Mouse (Mus musculus) kidney, adult 2 months (tissue): ENCODE results near the gene Nfyc.

Experiments
- CTCF ChIP-seq: fragments of 200-500 bp; conservative IDR thresholded peaks from 2 replicates; pipeline ENCODE4 v1.5.1; 2011; ENCODE audit warnings: low read depth, mild to moderate bottlenecking, control low read depth, low read length, moderate library complexity, mixed read lengths; ENCODE audit not compliant: insufficient read depth, insufficient read length
- POLR2A ChIP-seq: fragments of 200-500 bp; IDR thresholded peaks from one replicate; pipeline ENCODE4 v1.6.1; 2011; ENCODE audit warnings: low read depth, low read length, control low read depth

DNA sequence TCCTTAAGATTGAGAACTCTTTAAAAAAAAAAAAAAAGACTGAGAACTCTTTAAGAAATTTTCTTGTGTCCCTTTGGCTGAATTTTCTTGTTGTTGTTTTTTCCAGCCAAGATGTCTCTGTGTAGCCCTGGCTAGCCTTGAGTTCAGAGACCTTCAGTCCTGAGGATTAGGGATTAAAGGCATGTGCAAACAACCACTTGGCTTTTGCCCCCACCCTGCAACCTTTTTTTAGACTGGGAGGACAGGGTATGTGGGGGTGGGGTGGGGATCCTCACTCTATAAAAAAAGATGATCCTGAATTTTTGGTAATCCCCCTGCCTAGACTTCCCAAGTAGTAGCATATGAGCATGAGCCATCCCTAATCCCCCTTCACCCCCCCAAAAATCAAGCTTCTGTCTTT lies 25.6 kb downstream of the Nfyc start:
- TF ChIP-seq CTCF: no peak
- TF ChIP-seq POLR2A: no peak
